Mouse (Mus musculus): Measurements from ENCODE around the gene Hoxc10. TPM values are rescaled to one million over a fixed set of nuclear protein-coding genes. Genes with fewer than 3 reads are reported as not detected.

Hoxc10 gene
- polyA plus RNA-seq, 1 experiment from 2014 or later = 62.9 TPM

DNA sequence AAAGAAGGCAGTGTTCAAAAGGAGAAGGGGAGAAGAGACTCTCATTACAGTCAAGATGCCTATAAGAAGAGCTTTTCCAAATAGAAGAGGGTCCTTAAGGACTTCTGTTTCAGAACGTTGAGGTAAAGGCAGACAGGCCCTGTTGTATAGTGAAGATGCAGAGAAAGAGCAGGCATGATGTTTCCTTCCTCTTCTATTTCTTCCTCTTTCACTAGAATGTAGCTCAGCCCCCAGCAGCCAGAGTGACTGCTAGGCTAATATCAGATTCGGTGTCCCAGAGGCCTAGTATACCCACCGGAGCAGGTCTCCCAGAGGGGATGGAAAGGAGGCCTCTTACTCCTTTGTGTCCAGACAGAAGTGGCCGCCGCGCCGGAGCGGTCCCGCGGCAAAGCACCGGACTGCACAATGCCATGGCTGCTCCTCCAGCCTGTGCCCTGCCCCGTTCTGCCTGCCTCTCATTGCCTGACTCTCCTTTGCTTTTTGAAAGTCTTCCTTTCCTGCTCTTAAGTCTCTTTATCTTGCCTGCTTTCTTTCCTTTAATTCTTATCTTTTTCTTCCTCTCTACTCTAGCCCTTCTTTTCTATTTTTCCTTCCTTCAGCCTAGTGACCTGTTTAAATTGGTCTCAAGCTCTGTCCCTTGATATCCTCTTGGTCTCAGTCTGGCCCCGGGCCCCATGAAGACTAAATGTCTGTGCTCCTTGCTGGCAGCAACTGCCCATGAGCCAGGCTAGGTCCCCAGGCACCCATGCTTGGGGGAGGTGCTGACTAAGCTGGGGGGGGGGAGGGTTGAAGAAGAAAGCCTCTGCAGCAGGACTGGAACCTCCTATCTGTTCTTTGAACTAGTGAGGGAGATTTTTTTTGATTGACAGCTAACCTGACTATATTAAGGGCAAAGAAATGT lies 12.3 kb downstream of the Hoxc10 start:
- Histone ChIP-seq H3K36me3 (ENCODE audit: control insufficient read depth, insufficient read depth, low read length) (no peaks in the 10 kb centered on the region), H3K4me2 (replicated peaks; ENCODE audit: low read depth, low read length) (peak overlapping the region; percentile 89), H3K9me3 (ENCODE audit: control insufficient read depth, low read length) (no peaks in the 10 kb centered on the region), H3K9ac (ENCODE audit: low read depth, low read length) (peak overlapping the region; percentile 99), H3K27me3 (ENCODE audit: control insufficient read depth, insufficient read depth, low read length) (peaks cover 16% of the 10 kb centered on the region), H3K4me3 (ENCODE audit: low read length) (peak overlapping the region; percentile 70), H3K4me1 (ENCODE audit: control insufficient read depth, insufficient read depth, low read length) (peaks cover 31% of the 10 kb centered on the region), H3K27ac (ENCODE audit: low read depth, low read length) (peak overlapping the region; percentile 96; the same call in 1 of the 2 replicates)
- 2% methylated on average over 13 of the region's 13 CpGs for WGBS
- ATAC-seq (ENCODE audit: low FRiP score, low TSS enrichment) = no peak

DNA sequence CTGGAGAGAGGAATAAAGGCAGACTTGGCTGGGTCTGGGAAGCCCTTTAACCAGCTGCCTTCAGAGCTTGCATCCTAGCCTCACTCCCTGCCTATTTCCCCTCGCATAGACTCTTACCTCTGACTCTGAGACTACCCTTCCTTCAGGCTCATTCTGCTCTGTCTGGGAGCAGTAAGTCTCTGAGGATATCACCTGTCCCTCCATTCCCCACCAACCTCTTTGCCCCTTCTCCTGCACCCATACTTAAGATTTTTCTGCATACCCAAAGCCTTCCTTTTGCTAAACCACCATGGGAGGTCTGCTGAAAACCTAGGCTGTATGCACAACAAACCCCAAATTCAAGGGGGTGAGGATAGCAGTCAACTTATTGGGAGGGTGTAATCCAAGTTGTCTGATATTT lies 13.3 kb downstream of the Hoxc10 start:
- H3K4me2 ChIP-seq (replicated peaks; ENCODE audit: low read depth, low read length) = peak overlapping the region; percentile 89

DNA sequence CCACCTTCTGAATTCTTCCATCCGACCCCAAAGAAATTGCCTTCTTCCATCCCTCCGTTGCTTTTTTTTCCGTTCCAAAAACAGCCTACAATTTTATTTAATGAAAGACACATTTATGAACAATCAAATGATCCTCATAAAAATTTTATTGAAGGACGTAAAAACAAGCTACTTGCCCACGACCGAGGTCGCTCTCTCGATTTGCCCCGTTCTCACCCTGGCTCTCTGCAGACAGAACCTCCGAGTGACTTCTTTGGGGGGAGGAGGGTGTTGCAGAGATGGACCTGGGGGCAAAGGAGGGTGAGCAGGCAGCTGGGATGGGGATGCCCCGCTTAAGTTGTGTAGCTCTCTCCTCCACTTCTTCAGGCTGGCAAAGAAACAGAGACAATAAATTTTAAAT lies 13.8 kb downstream of the Hoxc10 start:
- H3K9me3 ChIP-seq (ENCODE audit: control insufficient read depth, low read length) = no peaks in the 10 kb centered on the region
- peak overlapping the region; percentile 99 for H3K9ac ChIP-seq (ENCODE audit: low read depth, low read length)
- peak overlapping the region; percentile 96 for H3K27ac ChIP-seq (ENCODE audit: low read depth, low read length)
- no peaks in the 10 kb centered on the region; the same call in 1 of the 2 replicates for H3K36me3 ChIP-seq (ENCODE audit: control insufficient read depth, insufficient read depth, low read length)
- 5% methylated on average over 11 of the region's 11 CpGs for WGBS
- peak overlapping the region; percentile 89 for H3K4me2 ChIP-seq (replicated peaks; ENCODE audit: low read depth, low read length)
- peaks cover 44% of the 10 kb centered on the region for H3K4me1 ChIP-seq (ENCODE audit: control insufficient read depth, insufficient read depth, low read length)
- no peak for ATAC-seq (ENCODE audit: low FRiP score, low TSS enrichment)
- peak overlapping the region; percentile 77 for H3K4me3 ChIP-seq (ENCODE audit: low read length)
- peaks cover 18% of the 10 kb centered on the region for H3K27me3 ChIP-seq (ENCODE audit: control insufficient read depth, insufficient read depth, low read length)

More for the DNA sequence above, 13.3 kb downstream of the Hoxc10 start:
- H3K4me3 ChIP-seq (ENCODE audit: low read length) = peak overlapping the region; percentile 77
- peak overlapping the region; percentile 99 for H3K9ac ChIP-seq (ENCODE audit: low read depth, low read length)
- H3K36me3 ChIP-seq (ENCODE audit: control insufficient read depth, insufficient read depth, low read length) = no peaks in the 10 kb centered on the region; the same call in 1 of the 2 replicates
- no peaks in the 10 kb centered on the region for H3K9me3 ChIP-seq (ENCODE audit: control insufficient read depth, low read length)
- peaks cover 40% of the 10 kb centered on the region for H3K4me1 ChIP-seq (ENCODE audit: control insufficient read depth, insufficient read depth, low read length)
- H3K27ac ChIP-seq (ENCODE audit: low read depth, low read length) = peak overlapping the region; percentile 96; the same call in 1 of the 2 replicates
- 0% methylated on average over 1 of the region's 1 CpGs for WGBS
- H3K27me3 ChIP-seq (ENCODE audit: control insufficient read depth, insufficient read depth, low read length) = peaks cover 18% of the 10 kb centered on the region
- ATAC-seq (ENCODE audit: low FRiP score, low TSS enrichment) = no peak

DNA sequence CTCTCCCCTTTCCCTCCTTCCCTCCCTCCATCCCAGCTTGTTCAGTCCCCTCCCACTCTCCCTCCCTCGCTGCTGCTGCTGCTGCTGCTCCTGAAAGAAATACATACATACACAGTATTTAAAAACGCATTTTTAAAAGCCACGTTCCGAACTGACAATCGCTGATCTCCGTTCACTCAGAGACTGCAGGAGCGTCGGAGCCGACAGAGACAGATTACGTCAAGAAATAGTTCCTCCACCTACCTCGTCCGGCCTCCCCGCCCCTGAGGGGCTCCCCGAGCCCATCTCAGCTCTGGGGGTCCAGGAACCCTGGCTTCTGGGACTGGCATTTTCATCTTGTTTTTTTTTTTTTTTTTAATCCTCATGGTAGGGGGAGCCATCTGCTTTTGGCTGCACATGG lies 14.3 kb downstream of the Hoxc10 start:
- 0% methylated on average over 14 of the region's 14 CpGs for WGBS
- H3K27ac ChIP-seq (ENCODE audit: low read depth, low read length) = peak overlapping the region; percentile 96
- H3K4me1 ChIP-seq (ENCODE audit: control insufficient read depth, insufficient read depth, low read length) = peaks cover 50% of the 10 kb centered on the region
- peaks cover 24% of the 10 kb centered on the region for H3K27me3 ChIP-seq (ENCODE audit: control insufficient read depth, insufficient read depth, low read length)
- no peaks in the 10 kb centered on the region for H3K9me3 ChIP-seq (ENCODE audit: control insufficient read depth, low read length)
- H3K4me3 ChIP-seq (ENCODE audit: low read length) = peak overlapping the region; percentile 77
- H3K36me3 ChIP-seq (ENCODE audit: control insufficient read depth, insufficient read depth, low read length) = no peaks in the 10 kb centered on the region; the same call in 1 of the 2 replicates
- peak overlapping the region; percentile 89 for H3K4me2 ChIP-seq (replicated peaks; ENCODE audit: low read depth, low read length)
- ATAC-seq (ENCODE audit: low FRiP score, low TSS enrichment) = 0 out of 2 replicates have a peak, but pooled peaks have one; percentile 7
- peak overlapping the region; percentile 99 for H3K9ac ChIP-seq (ENCODE audit: low read depth, low read length)

DNA sequence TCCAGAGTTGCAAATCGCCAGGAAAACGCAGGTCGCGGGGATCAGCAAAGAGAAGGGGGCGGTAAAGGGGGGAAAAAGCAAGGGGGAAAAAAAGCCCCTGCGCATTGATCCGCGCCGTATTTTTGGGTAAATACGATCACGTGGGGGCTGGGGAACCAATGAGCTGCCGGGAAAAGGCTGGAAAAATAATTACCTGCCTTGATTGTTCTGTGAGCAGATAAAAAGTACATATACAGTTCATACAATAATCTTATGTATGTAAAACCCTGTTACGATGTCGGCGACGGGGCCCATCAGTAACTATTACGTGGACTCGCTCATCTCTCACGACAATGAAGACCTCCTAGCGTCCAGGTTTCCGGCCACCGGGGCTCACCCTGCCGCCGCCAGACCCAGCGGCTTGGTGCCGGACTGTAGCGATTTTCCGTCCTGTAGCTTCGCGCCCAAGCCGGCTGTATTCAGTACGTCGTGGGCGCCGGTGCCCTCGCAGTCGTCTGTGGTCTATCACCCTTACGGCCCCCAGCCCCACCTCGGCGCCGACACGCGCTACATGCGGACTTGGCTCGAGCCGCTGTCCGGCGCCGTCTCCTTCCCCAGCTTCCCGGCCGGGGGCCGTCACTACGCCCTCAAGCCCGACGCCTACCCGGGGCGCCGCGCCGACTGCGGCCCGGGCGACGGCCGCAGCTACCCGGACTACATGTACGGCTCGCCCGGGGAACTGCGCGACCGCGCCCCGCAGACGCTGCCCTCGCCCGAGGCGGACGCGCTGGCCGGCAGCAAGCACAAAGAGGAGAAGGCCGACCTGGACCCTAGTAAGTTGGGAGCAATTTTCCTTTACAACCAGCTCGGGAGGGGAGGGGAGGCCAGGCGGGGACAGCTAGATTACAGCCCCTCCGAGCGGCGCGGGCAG lies 15.0 kb downstream of the Hoxc10 start:
- under 1% methylated on average over 88 of the region's 88 CpGs for WGBS
- peak overlapping the region; percentile 77 for H3K4me3 ChIP-seq (ENCODE audit: low read length)
- peaks cover 56% of the 10 kb centered on the region for H3K4me1 ChIP-seq (ENCODE audit: control insufficient read depth, insufficient read depth, low read length)
- no peaks in the 10 kb centered on the region; the same call in 1 of the 2 replicates for H3K36me3 ChIP-seq (ENCODE audit: control insufficient read depth, insufficient read depth, low read length)
- H3K4me2 ChIP-seq (replicated peaks; ENCODE audit: low read depth, low read length) = peak overlapping the region; percentile 89
- H3K9ac ChIP-seq (ENCODE audit: low read depth, low read length) = peak overlapping the region; percentile 99
- no peak for ATAC-seq (ENCODE audit: low FRiP score, low TSS enrichment)
- H3K27me3 ChIP-seq (ENCODE audit: control insufficient read depth, insufficient read depth, low read length) = peaks cover 31% of the 10 kb centered on the region
- no peaks in the 10 kb centered on the region for H3K9me3 ChIP-seq (ENCODE audit: control insufficient read depth, low read length)
- peak overlapping the region; percentile 96 for H3K27ac ChIP-seq (ENCODE audit: low read depth, low read length)

DNA sequence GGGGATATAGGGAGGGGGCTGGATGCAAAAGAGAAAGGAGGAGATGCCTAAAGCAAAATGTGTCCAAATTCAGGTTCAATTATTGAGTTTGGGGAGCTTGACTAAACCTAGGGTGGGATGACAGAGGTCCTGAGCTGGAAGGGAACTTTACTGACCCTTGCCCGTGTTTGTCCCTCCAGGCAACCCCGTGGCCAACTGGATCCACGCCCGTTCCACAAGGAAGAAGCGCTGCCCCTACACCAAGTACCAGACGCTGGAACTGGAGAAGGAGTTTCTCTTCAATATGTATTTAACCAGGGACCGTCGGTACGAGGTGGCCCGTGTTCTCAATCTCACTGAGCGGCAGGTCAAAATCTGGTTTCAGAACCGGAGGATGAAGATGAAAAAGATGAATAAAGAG lies 17.1 kb downstream of the Hoxc10 start:
- Histone ChIP-seq H3K36me3 (ENCODE audit: control insufficient read depth, insufficient read depth, low read length) (no peaks in the 10 kb centered on the region; the same call in 1 of the 2 replicates), H3K4me2 (replicated peaks; ENCODE audit: low read depth, low read length) (peak overlapping the region; percentile 89), H3K4me3 (ENCODE audit: low read length) (peak overlapping the region; percentile 77), H3K9ac (ENCODE audit: low read depth, low read length) (peak overlapping the region; percentile 99), H3K27me3 (ENCODE audit: control insufficient read depth, insufficient read depth, low read length) (peaks cover 33% of the 10 kb centered on the region; the same call in 1 of the 2 replicates), H3K27ac (ENCODE audit: low read depth, low read length) (peak overlapping the region; percentile 42; the same call in 1 of the 2 replicates), H3K4me1 (ENCODE audit: control insufficient read depth, insufficient read depth, low read length) (peaks cover 61% of the 10 kb centered on the region), H3K9me3 (ENCODE audit: control insufficient read depth, low read length) (no peaks in the 10 kb centered on the region)
- ATAC-seq (ENCODE audit: low FRiP score, low TSS enrichment) = no peak
- WGBS = 6% methylated on average over 12 of the region's 12 CpGs

DNA sequence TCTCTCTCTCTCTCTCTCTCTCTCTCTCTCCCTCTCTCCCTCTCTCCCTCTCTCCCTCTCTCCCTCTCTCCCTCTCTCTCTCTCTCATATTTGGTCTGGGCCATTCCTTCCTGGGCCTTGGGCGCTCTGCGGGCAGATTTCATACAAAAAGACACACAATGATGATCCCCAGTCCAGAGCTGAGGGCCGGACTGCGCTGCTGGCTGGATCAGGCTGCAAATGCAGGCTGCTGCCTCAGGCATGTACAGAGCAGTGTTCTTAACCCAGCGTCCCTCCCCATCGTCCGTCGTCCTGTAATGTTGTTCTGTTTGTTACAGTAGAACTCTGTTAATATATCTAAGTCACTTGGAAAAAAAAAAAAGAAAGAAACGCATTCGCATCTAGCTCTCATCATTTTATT lies 17.9 kb downstream of the Hoxc10 start:
- ATAC-seq (ENCODE audit: low FRiP score, low TSS enrichment) = no peak
- 11% methylated on average over 10 of the region's 10 CpGs for WGBS
- Histone ChIP-seq H3K36me3 (ENCODE audit: control insufficient read depth, insufficient read depth, low read length) (no peaks in the 10 kb centered on the region; the same call in 1 of the 2 replicates), H3K9me3 (ENCODE audit: control insufficient read depth, low read length) (no peaks in the 10 kb centered on the region), H3K4me2 (replicated peaks; ENCODE audit: low read depth, low read length) (peak overlapping the region; percentile 89; the same call in 1 of the 2 replicates), H3K9ac (ENCODE audit: low read depth, low read length) (peak overlapping the region; percentile 99; the same call in 1 of the 2 replicates), H3K27me3 (ENCODE audit: control insufficient read depth, insufficient read depth, low read length) (peaks cover 34% of the 10 kb centered on the region; the same call in 1 of the 2 replicates), H3K27ac (ENCODE audit: low read depth, low read length) (peak overlapping the region; percentile 67), H3K4me1 (ENCODE audit: control insufficient read depth, insufficient read depth, low read length) (peaks cover 58% of the 10 kb centered on the region), H3K4me3 (ENCODE audit: low read length) (peak overlapping the region; percentile 77; the same call in 1 of the 2 replicates)

DNA sequence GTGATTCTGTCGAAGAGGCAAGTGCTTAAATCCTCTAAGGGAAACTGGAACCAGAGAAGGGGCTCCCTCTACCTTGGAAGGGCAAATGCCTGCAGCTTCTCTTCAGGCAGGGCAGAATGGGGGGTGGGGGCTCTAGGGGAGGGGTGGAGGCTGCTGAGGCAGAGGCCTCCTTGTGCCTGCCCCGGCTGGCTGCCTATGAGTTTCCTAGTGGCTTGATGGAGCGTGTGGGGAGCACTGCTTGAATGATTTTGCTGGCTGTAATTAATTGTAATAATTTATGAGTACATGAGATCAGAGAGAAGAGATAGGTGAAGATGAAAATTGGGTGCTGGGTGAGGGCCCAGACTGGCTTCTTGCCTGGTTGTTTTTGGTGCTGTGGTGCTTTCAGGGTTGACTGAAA lies 18.3 kb downstream of the Hoxc10 start:
- Histone ChIP-seq H3K27me3 (ENCODE audit: control insufficient read depth, insufficient read depth, low read length) (peaks cover 34% of the 10 kb centered on the region; the same call in 1 of the 2 replicates), H3K9ac (ENCODE audit: low read depth, low read length) (peak overlapping the region; percentile 99; the same call in 1 of the 2 replicates), H3K9me3 (ENCODE audit: control insufficient read depth, low read length) (no peaks in the 10 kb centered on the region), H3K36me3 (ENCODE audit: control insufficient read depth, insufficient read depth, low read length) (no peaks in the 10 kb centered on the region; the same call in 1 of the 2 replicates), H3K4me1 (ENCODE audit: control insufficient read depth, insufficient read depth, low read length) (peaks cover 58% of the 10 kb centered on the region), H3K4me3 (ENCODE audit: low read length) (peak overlapping the region; percentile 77; the same call in 1 of the 2 replicates), H3K4me2 (replicated peaks; ENCODE audit: low read depth, low read length) (peak overlapping the region; percentile 89; the same call in 1 of the 2 replicates), H3K27ac (ENCODE audit: low read depth, low read length) (peak overlapping the region; percentile 67)
- 12% methylated on average over 3 of the region's 3 CpGs for WGBS
- ATAC-seq (ENCODE audit: low FRiP score, low TSS enrichment) = peak; percentile 14; the same call in 1 of the 2 replicates

All from kidney, embryonic 14.5 days (tissue).